Mouse (Mus musculus): ENCODE data around the gene Tenm2. TPM values are rescaled to one million over a fixed set of nuclear protein-coding genes. Genes with fewer than 3 reads are reported as not detected.
A peak's percentile ranks its signal among the peaks of the same experiment; 100 is the strongest.

Tenm2 gene
- polyA plus RNA-seq (2015; fragmentation: Nextera tagmentation; extraction: Ambion mirVana), result 5.5 and 7.6 TPM in 2 replicates

GRCm38 (mm10) chr11:37235914-37236600 is at the start of gene Tenm2:
Gene Tenm2 (minus strand): TSS chr11:37235964.
- H3K27me3 ChIP-seq, result peaks cover 9% of the 10 kb centered on the region
- H3K9ac ChIP-seq, result peak within 1 kb of the TSS; percentile 54
- H3K4me3 ChIP-seq (replicated peaks), result peak within 1 kb of the TSS; percentile 61
- WGBS, result under 1% methylated on average over 59 of the region's 59 CpGs
- peak within 1 kb of the TSS; percentile 88 for H3K27ac ChIP-seq (replicated peaks)
- no peaks in the 10 kb centered on the region for H3K9me3 ChIP-seq (replicated peaks)
- H3K4me2 ChIP-seq (replicated peaks), result peak within 1 kb of the TSS; percentile 91
- H3K4me1 ChIP-seq, result peaks cover 18% of the 10 kb centered on the region
- H3K36me3 ChIP-seq, result no peaks in the 10 kb centered on the region
- ATAC-seq (ENCODE audit: insufficient number of reproducible peaks, low FRiP score, low TSS enrichment, low read depth), result peak; percentile 89

- Histone ChIP-seq H3K27ac (replicated peaks) (no peak overlapping the region), H3K4me3 (replicated peaks) (no peak overlapping the region), H3K9ac (no peak overlapping the region), H3K36me3 (no peaks in the 10 kb centered on the region), H3K4me1 (no peaks in the 10 kb centered on the region), H3K27me3 (no peaks in the 10 kb centered on the region), H3K9me3 (replicated peaks) (no peaks in the 10 kb centered on the region), H3K4me2 (replicated peaks) (no peak overlapping the region)
- no peak for ATAC-seq (ENCODE audit: insufficient number of reproducible peaks, low FRiP score, low TSS enrichment, low read depth)
- WGBS, result 75% methylated on average over 2 of the region's 2 CpGs
Observed at GRCm38 (mm10) chr11:37285186-37285585, 49.4 kb upstream of the Tenm2 start.

GRCm38 (mm10) chr11:37248796-37249195 is 13.0 kb upstream of the Tenm2 start:
- no peak overlapping the region for H3K4me2 ChIP-seq (replicated peaks)
- H3K9ac ChIP-seq, result no peak overlapping the region
- no peaks in the 10 kb centered on the region for H3K36me3 ChIP-seq
- H3K9me3 ChIP-seq (replicated peaks), result no peaks in the 10 kb centered on the region
- H3K27ac ChIP-seq (replicated peaks), result no peak overlapping the region
- no peaks in the 10 kb centered on the region for H3K27me3 ChIP-seq
- ATAC-seq (ENCODE audit: insufficient number of reproducible peaks, low FRiP score, low TSS enrichment, low read depth), result no peak
- 72% methylated on average over 2 of the region's 2 CpGs for WGBS
- H3K4me1 ChIP-seq, result no peaks in the 10 kb centered on the region
- H3K4me3 ChIP-seq (replicated peaks), result no peak overlapping the region

- Histone ChIP-seq H3K9ac (peak overlapping the region; percentile 54), H3K9me3 (replicated peaks) (no peaks in the 10 kb centered on the region), H3K27ac (replicated peaks) (peak overlapping the region; percentile 88), H3K4me3 (replicated peaks) (peak overlapping the region; percentile 61), H3K4me1 (peaks cover 18% of the 10 kb centered on the region), H3K36me3 (no peaks in the 10 kb centered on the region), H3K4me2 (replicated peaks) (peak overlapping the region; percentile 91), H3K27me3 (peaks cover 9% of the 10 kb centered on the region)
- ATAC-seq (ENCODE audit: insufficient number of reproducible peaks, low FRiP score, low TSS enrichment, low read depth), result no peak
- 26% methylated on average over 7 of the region's 7 CpGs for WGBS
Observed at GRCm38 (mm10) chr11:37237096-37237725, 1.4 kb upstream of the Tenm2 start.

- Histone ChIP-seq H3K27ac (replicated peaks) (peak overlapping the region; percentile 88), H3K9me3 (replicated peaks) (no peaks in the 10 kb centered on the region), H3K36me3 (no peaks in the 10 kb centered on the region), H3K9ac (peak overlapping the region; percentile 54), H3K4me3 (replicated peaks) (peak overlapping the region; percentile 61), H3K4me2 (replicated peaks) (peak overlapping the region; percentile 91), H3K4me1 (peaks cover 18% of the 10 kb centered on the region), H3K27me3 (peaks cover 9% of the 10 kb centered on the region)
- peak; percentile 81 for ATAC-seq (ENCODE audit: insufficient number of reproducible peaks, low FRiP score, low TSS enrichment, low read depth)
- WGBS, result under 1% methylated on average over 30 of the region's 31 CpGs
Observed at GRCm38 (mm10) chr11:37236601-37237083, 878 bp upstream of the Tenm2 start.

GRCm38 (mm10) chr11:37235021-37235795 is 556 bp downstream of the Tenm2 start:
- Histone ChIP-seq H3K9me3 (replicated peaks) (no peaks in the 10 kb centered on the region), H3K27me3 (peaks cover 9% of the 10 kb centered on the region), H3K4me1 (peaks cover 18% of the 10 kb centered on the region), H3K36me3 (no peaks in the 10 kb centered on the region), H3K4me3 (replicated peaks) (peak overlapping the region; percentile 61), H3K4me2 (replicated peaks) (peak overlapping the region; percentile 91), H3K9ac (0 out of 2 replicates have a peak overlapping the region, but pooled peaks have one; percentile 54), H3K27ac (replicated peaks) (peak overlapping the region; percentile 88; the same call in 1 of the 2 replicates)
- WGBS, result 4% methylated on average over 18 of the region's 18 CpGs
- ATAC-seq (ENCODE audit: insufficient number of reproducible peaks, low FRiP score, low TSS enrichment, low read depth), result no peak

- H3K4me1 ChIP-seq, result no peaks in the 10 kb centered on the region
- no peak for ATAC-seq (ENCODE audit: insufficient number of reproducible peaks, low FRiP score, low TSS enrichment, low read depth)
- no peaks in the 10 kb centered on the region for H3K36me3 ChIP-seq
- WGBS, result 75% methylated on average over 1 of the region's 1 CpGs
- H3K9me3 ChIP-seq (replicated peaks), result no peaks in the 10 kb centered on the region
- H3K27ac ChIP-seq (replicated peaks), result no peak overlapping the region
- no peak overlapping the region for H3K9ac ChIP-seq
- H3K4me2 ChIP-seq (replicated peaks), result no peak overlapping the region
- no peak overlapping the region for H3K4me3 ChIP-seq (replicated peaks)
- no peaks in the 10 kb centered on the region for H3K27me3 ChIP-seq
Observed at GRCm38 (mm10) chr11:37227404-37227803, 8.4 kb downstream of the Tenm2 start.

GRCm38 (mm10) chr11:37226943-37227342 is 8.8 kb downstream of the Tenm2 start:
- WGBS, result 71% methylated on average over 10 of the region's 10 CpGs
- Histone ChIP-seq H3K36me3 (no peaks in the 10 kb centered on the region), H3K27ac (replicated peaks) (no peak overlapping the region), H3K27me3 (no peaks in the 10 kb centered on the region), H3K4me1 (no peaks in the 10 kb centered on the region), H3K9me3 (replicated peaks) (no peaks in the 10 kb centered on the region), H3K9ac (no peak overlapping the region), H3K4me3 (replicated peaks) (no peak overlapping the region), H3K4me2 (replicated peaks) (no peak overlapping the region)
- no peak for ATAC-seq (ENCODE audit: insufficient number of reproducible peaks, low FRiP score, low TSS enrichment, low read depth)

GRCm38 (mm10) chr11:37222737-37223136 is 13.0 kb downstream of the Tenm2 start:
- Histone ChIP-seq H3K4me1 (no peaks in the 10 kb centered on the region), H3K36me3 (no peaks in the 10 kb centered on the region), H3K4me2 (replicated peaks) (no peak overlapping the region), H3K9me3 (replicated peaks) (no peaks in the 10 kb centered on the region), H3K9ac (no peak overlapping the region), H3K4me3 (replicated peaks) (no peak overlapping the region), H3K27ac (replicated peaks) (no peak overlapping the region), H3K27me3 (no peaks in the 10 kb centered on the region)
- WGBS, result 57% methylated on average over 2 of the region's 2 CpGs
- ATAC-seq (ENCODE audit: insufficient number of reproducible peaks, low FRiP score, low TSS enrichment, low read depth), result no peak

- no peak for ATAC-seq (ENCODE audit: insufficient number of reproducible peaks, low FRiP score, low TSS enrichment, low read depth)
- no peaks in the 10 kb centered on the region for H3K4me1 ChIP-seq
- H3K4me3 ChIP-seq (replicated peaks), result no peak overlapping the region
- H3K27ac ChIP-seq (replicated peaks), result no peak overlapping the region
- H3K36me3 ChIP-seq, result no peaks in the 10 kb centered on the region
- no peak overlapping the region for H3K9ac ChIP-seq
- no peak overlapping the region for H3K4me2 ChIP-seq (replicated peaks)
- 75% methylated on average over 2 of the region's 2 CpGs for WGBS
- H3K9me3 ChIP-seq (replicated peaks), result no peaks in the 10 kb centered on the region
- no peaks in the 10 kb centered on the region for H3K27me3 ChIP-seq
Observed at GRCm38 (mm10) chr11:37222056-37222455, 13.7 kb downstream of the Tenm2 start.

GRCm38 (mm10) chr11:37220921-37221320 is 14.8 kb downstream of the Tenm2 start:
- no peaks in the 10 kb centered on the region for H3K9me3 ChIP-seq (replicated peaks)
- no peaks in the 10 kb centered on the region for H3K4me1 ChIP-seq
- no peaks in the 10 kb centered on the region for H3K36me3 ChIP-seq
- H3K4me3 ChIP-seq (replicated peaks), result no peak overlapping the region
- no peak overlapping the region for H3K27ac ChIP-seq (replicated peaks)
- no peak overlapping the region for H3K9ac ChIP-seq
- 66% methylated on average over 6 of the region's 6 CpGs for WGBS
- ATAC-seq (ENCODE audit: insufficient number of reproducible peaks, low FRiP score, low TSS enrichment, low read depth), result no peak
- H3K27me3 ChIP-seq, result no peaks in the 10 kb centered on the region
- H3K4me2 ChIP-seq (replicated peaks), result no peak overlapping the region
